Mouse (Mus musculus) layer of hippocampus, adult 9-11 months (tissue): ENCODE measurements at regions not wholly inside any gene's neighbourhood (a gene's known extent, or its start where the extent isn't known, plus 50 kb on each side); places are given as distances from the start of the nearest gene placed in this dataset.
"Not testable (repeated sequence)": the region's sequence is repeated elsewhere in the genome, so short reads cannot be mapped to it uniquely, and the experiment has no call there.

Source experiments
- DNase-seq: peaks from one replicate; pipeline ENCODE4 v3.0.0; 2022

GRCm38 (mm10) chr14:19080001-19080400 is 185.9 kb upstream of the Ube2e2 start:
- not testable (repeated sequence) for DNase-seq

GRCm38 (mm10) chr14:19041984-19042760 is 148.1 kb upstream of the Ube2e2 start:
- peak; percentile 18 for DNase-seq

DNA sequence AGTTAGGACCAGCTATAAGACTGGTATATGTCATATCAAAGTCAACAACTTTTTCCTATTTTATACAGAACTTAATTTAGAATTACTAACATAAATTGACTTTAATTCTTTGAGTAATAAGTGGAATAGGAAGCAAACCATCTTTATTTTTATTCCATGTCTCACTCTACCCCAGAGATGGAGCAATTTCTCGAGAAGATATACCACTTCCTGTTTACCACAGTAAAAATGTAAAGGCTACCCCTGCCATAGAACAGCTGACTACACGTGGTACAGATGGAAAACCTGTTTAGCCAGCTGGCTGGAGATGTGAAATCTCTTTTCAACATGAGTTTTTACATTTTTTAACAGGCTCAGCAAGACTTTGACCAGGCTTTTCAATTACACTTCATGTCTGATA is 126.0 kb upstream of the Ube2e2 start:
- DNase-seq = no peak

GRCm38 (mm10) chr14:19015406-19015805 is 121.3 kb upstream of the Ube2e2 start:
- no peak for DNase-seq

DNA sequence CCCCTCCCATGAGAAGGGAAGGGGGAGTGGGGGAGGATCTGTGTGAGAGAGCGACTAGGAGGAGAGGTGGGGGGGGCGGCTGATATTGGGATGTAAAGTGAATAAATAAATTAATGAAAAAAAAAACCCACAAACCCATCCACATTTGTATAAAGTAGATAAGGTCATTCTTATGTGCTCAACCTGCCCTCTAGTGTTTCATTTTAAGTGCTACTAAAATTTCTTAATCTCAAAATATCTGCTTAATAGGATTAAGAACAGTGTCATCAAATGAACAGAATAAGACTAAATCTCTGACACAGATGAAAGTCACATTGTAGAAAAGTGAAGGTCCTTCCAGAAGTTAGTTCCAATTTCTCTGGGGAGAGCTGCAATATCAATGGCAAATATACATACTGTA is 119.5 kb upstream of the Ube2e2 start:
- DNase-seq = not testable (repeated sequence)

DNA sequence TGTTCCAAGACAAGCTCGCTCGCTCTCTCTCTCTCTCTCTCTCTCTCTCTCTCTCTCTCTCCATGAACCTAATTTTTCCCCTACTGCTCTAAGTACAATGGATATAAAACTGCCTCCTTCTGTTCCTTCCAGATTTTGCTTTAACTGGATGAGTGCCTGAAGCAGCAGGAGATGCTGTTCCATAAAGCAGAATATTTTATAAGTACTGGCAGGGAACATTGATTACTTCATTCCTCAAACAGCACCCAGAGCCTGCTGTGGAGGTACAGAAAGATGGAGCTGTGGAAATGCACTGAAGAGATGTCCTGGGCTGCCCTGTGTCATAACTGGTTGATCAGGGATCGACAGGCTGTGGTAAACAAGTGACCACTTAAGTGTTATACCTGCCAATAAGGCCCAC is 89.8 kb upstream of the Ube2e2 start:
- DNase-seq = peak; percentile 56

- DNase-seq = no peak
These were observed 69.8 kb upstream of the Ube2e2 start for GRCm38 (mm10) chr14:18963864-18964263.

DNA sequence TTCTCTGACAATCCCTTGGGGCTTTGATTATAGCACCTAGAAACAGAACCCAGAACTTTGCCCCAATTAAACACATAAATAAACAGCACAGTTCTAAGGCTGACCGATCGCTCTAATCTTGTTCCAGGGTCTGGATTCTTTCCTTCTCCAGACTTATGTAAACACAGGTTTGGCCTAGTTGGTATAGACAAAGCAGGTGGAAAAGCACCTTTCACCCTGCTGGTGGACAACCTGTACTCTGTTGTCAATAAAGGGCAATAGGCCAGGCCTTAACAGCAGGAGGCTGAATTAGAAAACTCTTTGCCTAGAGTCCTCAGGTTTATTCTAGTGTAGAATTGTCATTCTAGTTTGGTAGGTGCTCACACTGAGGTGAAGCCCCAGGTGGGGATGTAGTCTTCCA is 69.2 kb upstream of the Ube2e2 start:
- DNase-seq = no peak
